Mouse (Mus musculus) limb, embryonic 14.5 days (tissue): ENCODE data around the gene Lrrn2. TPM values are rescaled to one million over a fixed set of nuclear protein-coding genes. Genes with fewer than 3 reads are reported as not detected.

Experiments used
- ATAC-seq: fragments of 200-750 bp; cut with Nextera tagmentation; 2 replicates; pipeline ENCODE4 v1.8.0; 2017; ENCODE audit warnings: low read depth, moderate number of reproducible peaks, moderate TSS enrichment; ENCODE audit not compliant: low FRiP score
- DNase-seq: peaks from one replicate; pipeline ENCODE4 v3.0.0-alpha.2; 2015; ENCODE audit warnings: low spot score
- H3K27ac ChIP-seq: fragments of 300-500 bp; sonication (generic); replicated peaks from 2 replicates; pipeline ENCODE4 v1.5.1; 2014; ENCODE audit warnings: low read depth, mild to moderate bottlenecking, low read length, moderate library complexity, mixed read lengths
- H3K27me3 ChIP-seq: fragments of 300-500 bp; sonication (generic); 2 replicates; pipeline ENCODE4 v1.6.1; 2014; ENCODE audit warnings: low read length, mixed read lengths; ENCODE audit not compliant: control insufficient read depth, insufficient read depth
- H3K36me3 ChIP-seq: fragments of 300-500 bp; sonication (generic); 2 replicates; pipeline ENCODE4 v1.6.1; 2014; ENCODE audit warnings: mild to moderate bottlenecking, low read length, moderate library complexity, mixed read lengths; ENCODE audit not compliant: control insufficient read depth, insufficient read depth
- H3K4me1 ChIP-seq: fragments of 300-500 bp; sonication (generic); 2 replicates; pipeline ENCODE4 v1.6.1; 2014; ENCODE audit warnings: antibody characterized with exemption, low read length, mixed read lengths; ENCODE audit not compliant: control insufficient read depth, insufficient read depth
- H3K4me2 ChIP-seq: fragments of 300-500 bp; sonication (generic); replicated peaks from 2 replicates; pipeline ENCODE4 v1.6.1; 2014; ENCODE audit warnings: low read depth, mild to moderate bottlenecking, low read length, moderate library complexity; ENCODE audit not compliant: severe bottlenecking
- H3K4me3 ChIP-seq: fragments of 300-500 bp; sonication (generic); replicated peaks from 2 replicates; pipeline ENCODE4 v1.5.1; 2014; ENCODE audit warnings: low read length
- H3K9ac ChIP-seq: fragments of 300-500 bp; sonication (generic); 2 replicates; pipeline ENCODE4 v1.6.1; 2014; ENCODE audit warnings: mild to moderate bottlenecking, low read depth, low read length, moderate library complexity; ENCODE audit not compliant: severe bottlenecking
- H3K9me3 ChIP-seq: fragments of 300-500 bp; sonication (generic); 2 replicates; pipeline ENCODE4 v1.6.1; 2016; ENCODE audit warnings: low read length; ENCODE audit not compliant: control insufficient read depth
- POLR2A ChIP-seq: fragments of 200-500 bp; IDR thresholded peaks from 2 replicates; pipeline ENCODE4 v1.8.0; 2012; ENCODE audit warnings: inconsistent platforms, mild to moderate bottlenecking, moderate library complexity, borderline replicate concordance; ENCODE audit not compliant: insufficient read depth, insufficient read length; ENCODE audit errors: extremely low read depth
- WGBS: fragments of 180-500 bp; shearing (Covaris S2); extraction: QIAGEN DNeasy Blood & Tissue Kit; methylation state at CpG from one replicate; pipeline ENCODE4 v1.1.7; 2014; 5-methylcytosine and 5-hydroxymethylcytosine counted together
- polyA plus RNA-seq, 2 experiments: library from polyadenylated mRNA; depleted of rRNA in 1 of 2; stranded (reverse) in 1 of 2; unstranded in 1 of 2; fragments of >200 nt; fragmentation: Nextera tagmentation in 1 of 2; extraction: Ambion mirVana in 1 of 2; gene quantifications; 2 replicates each; pipeline versions ENCODE4 v1.2.1 to v1.2.3; 2012 to 2014

The Lrrn2 gene
- polyA plus RNA-seq (2012; rRNA removed) (7.0 and 9.4 TPM in 2 replicates), polyA plus RNA-seq (2014; fragmentation: Nextera tagmentation; extraction: Ambion mirVana) (5.6 and 6.5 TPM in 2 replicates)

- peak within 1 kb of the TSS; percentile 62 for H3K4me3 ChIP-seq
- no peaks in the 10 kb centered on the region for H3K36me3 ChIP-seq
- H3K27me3 ChIP-seq, result peaks cover 48% of the 10 kb centered on the region
- under 1% methylated on average over 68 of the region's 80 CpGs for WGBS
- H3K9ac ChIP-seq, result peak within 1 kb of the TSS; percentile 56
- H3K4me2 ChIP-seq, result peak within 1 kb of the TSS; percentile 98
- peaks cover 14% of the 10 kb centered on the region for H3K4me1 ChIP-seq
- ATAC-seq (peak; percentile 42), DNase-seq (no peak)
- no peak within 1 kb of the TSS for H3K27ac ChIP-seq
- H3K9me3 ChIP-seq, result no peaks in the 10 kb centered on the region
- TF ChIP-seq POLR2A, result no peak
Observed at GRCm38 (mm10) chr1:132880161-132881005, at the start of gene Lrrn2. Lrrn2 (plus strand) TSS chr1:132880273.

GRCm38 (mm10) chr1:132831963-132832362, 48.1 kb upstream of the Lrrn2 start:
- Histone ChIP-seq H3K27me3 (peaks cover 3% of the 10 kb centered on the region; the same call in 1 of the 2 replicates), H3K36me3 (no peaks in the 10 kb centered on the region), H3K27ac (no peak overlapping the region), H3K4me2 (no peak overlapping the region), H3K4me3 (no peak overlapping the region), H3K9ac (no peak overlapping the region), H3K4me1 (no peaks in the 10 kb centered on the region), H3K9me3 (no peaks in the 10 kb centered on the region)
- WGBS, result 88% methylated on average over 4 of the region's 4 CpGs
- TF ChIP-seq POLR2A, result no peak
- DNase-seq, result no peak
- no peak for ATAC-seq

- no peak for ATAC-seq
- no peak for TF ChIP-seq POLR2A
- WGBS, result 58% methylated on average over 8 of the region's 8 CpGs
- H3K27me3 ChIP-seq, result peaks cover 3% of the 10 kb centered on the region; the same call in 1 of the 2 replicates
- H3K36me3 ChIP-seq, result no peaks in the 10 kb centered on the region
- no peak overlapping the region for H3K4me2 ChIP-seq
- no peak overlapping the region for H3K4me3 ChIP-seq
- no peak overlapping the region for H3K27ac ChIP-seq
- DNase-seq, result no peak
- H3K4me1 ChIP-seq, result no peaks in the 10 kb centered on the region
- no peak overlapping the region for H3K9ac ChIP-seq
- no peaks in the 10 kb centered on the region for H3K9me3 ChIP-seq
Observed at GRCm38 (mm10) chr1:132834037-132834436, 46.0 kb upstream of the Lrrn2 start.

- Histone ChIP-seq H3K9me3 (no peaks in the 10 kb centered on the region), H3K4me1 (no peaks in the 10 kb centered on the region), H3K36me3 (no peaks in the 10 kb centered on the region), H3K27me3 (peaks cover 3% of the 10 kb centered on the region; the same call in 1 of the 2 replicates), H3K4me3 (no peak overlapping the region), H3K27ac (no peak overlapping the region), H3K4me2 (no peak overlapping the region), H3K9ac (no peak overlapping the region)
- ATAC-seq, result no peak
- no peak for DNase-seq
- no peak for TF ChIP-seq POLR2A
- 71% methylated on average over 8 of the region's 8 CpGs for WGBS
Observed at GRCm38 (mm10) chr1:132836895-132837294, 43.2 kb upstream of the Lrrn2 start.

- no peak for TF ChIP-seq POLR2A
- ATAC-seq, result no peak
Observed at GRCm38 (mm10) chr1:132837691-132838090, 42.4 kb upstream of the Lrrn2 start.

More at GRCm38 (mm10) chr1:132837691-132838090, 42.4 kb upstream of the Lrrn2 start:
- DNase-seq, result no peak
- Histone ChIP-seq H3K4me2 (no peak overlapping the region), H3K9ac (no peak overlapping the region), H3K27ac (no peak overlapping the region), H3K4me3 (no peak overlapping the region), H3K4me1 (no peaks in the 10 kb centered on the region), H3K9me3 (no peaks in the 10 kb centered on the region), H3K27me3 (peaks cover 3% of the 10 kb centered on the region; the same call in 1 of the 2 replicates), H3K36me3 (no peaks in the 10 kb centered on the region)
- WGBS, result 77% methylated on average over 5 of the region's 5 CpGs
